Mouse (Mus musculus): Measurements from ENCODE around the gene Cmtm4. TPM values are rescaled to one million over a fixed set of nuclear protein-coding genes. Genes with fewer than 3 reads are reported as not detected.

Gene Cmtm4
- polyA plus RNA-seq, 1 experiment, result 32.4 TPM

- Histone ChIP-seq H3K27me3 (replicated peaks; ENCODE audit: control insufficient read depth, insufficient read depth, low read length) (no peaks in the 10 kb centered on the region), H3K36me3 (ENCODE audit: control insufficient read depth, insufficient read depth, low read length) (peaks cover 2% of the 10 kb centered on the region; the same call in 1 of the 2 replicates), H3K4me1 (ENCODE audit: control insufficient read depth, insufficient read depth, low read length) (no peaks in the 10 kb centered on the region), H3K4me3 (ENCODE audit: insufficient read depth, low read depth, low read length) (no peak overlapping the region), H3K27ac (ENCODE audit: insufficient read depth, low read depth, low read length) (no peak overlapping the region)
- WGBS, result 83% methylated on average over 7 of the region's 7 CpGs
- TF ChIP-seq POLR2A (IDR thresholded peaks at IDR 0.05; ENCODE audit: low read depth, low read length), result no peak
- no peak for TF ChIP-seq CTCF (conservative IDR thresholded peaks at IDR 0.05; ENCODE audit: insufficient read depth, insufficient read length, low read depth, low read length)
- no peak for DNase-seq
Observed at GRCm38 (mm10) chr8:104430230-104430629, 34.6 kb upstream of the Cmtm4 start.

GRCm38 (mm10) chr8:104427703-104428102 is 32.1 kb upstream of the Cmtm4 start:
- H3K4me1 ChIP-seq (ENCODE audit: control insufficient read depth, insufficient read depth, low read length), result no peaks in the 10 kb centered on the region
- TF ChIP-seq POLR2A (IDR thresholded peaks at IDR 0.05; ENCODE audit: low read depth, low read length), result no peak
- TF ChIP-seq CTCF (conservative IDR thresholded peaks at IDR 0.05; ENCODE audit: insufficient read depth, insufficient read length, low read depth, low read length), result no peak
- WGBS, result 91% methylated on average over 13 of the region's 13 CpGs
- no peak for DNase-seq
- H3K27me3 ChIP-seq (replicated peaks; ENCODE audit: control insufficient read depth, insufficient read depth, low read length), result no peaks in the 10 kb centered on the region
- peaks cover 4% of the 10 kb centered on the region for H3K36me3 ChIP-seq (ENCODE audit: control insufficient read depth, insufficient read depth, low read length)
- H3K27ac ChIP-seq (ENCODE audit: insufficient read depth, low read depth, low read length), result no peak overlapping the region
- no peak overlapping the region for H3K4me3 ChIP-seq (ENCODE audit: insufficient read depth, low read depth, low read length)

DNA sequence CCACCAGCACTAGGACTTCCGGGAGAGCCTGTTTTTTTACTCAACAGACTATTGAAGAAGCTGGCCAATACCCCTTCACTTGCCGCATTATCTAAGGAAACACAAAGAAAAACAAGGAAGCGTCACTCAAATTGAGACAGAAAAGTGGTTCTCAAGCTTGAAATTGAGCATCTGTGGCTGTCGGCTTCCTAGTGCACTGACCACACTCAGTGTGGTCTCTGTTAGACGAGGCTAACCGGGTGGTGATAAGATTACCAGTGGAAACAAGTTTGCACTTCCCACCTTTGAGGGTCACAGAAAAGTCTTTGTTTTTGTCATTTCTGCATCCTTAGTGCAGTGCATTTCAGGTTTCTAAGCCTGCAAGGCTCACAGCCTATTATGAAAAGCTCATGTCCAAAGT is 26.7 kb upstream of the Cmtm4 start:
- no peak overlapping the region for H3K27ac ChIP-seq (ENCODE audit: insufficient read depth, low read depth, low read length)
- H3K36me3 ChIP-seq (ENCODE audit: control insufficient read depth, insufficient read depth, low read length), result peaks cover 9% of the 10 kb centered on the region
- no peak for DNase-seq
- no peaks in the 10 kb centered on the region for H3K27me3 ChIP-seq (replicated peaks; ENCODE audit: control insufficient read depth, insufficient read depth, low read length)
- no peak overlapping the region for H3K4me3 ChIP-seq (ENCODE audit: insufficient read depth, low read depth, low read length)
- H3K4me1 ChIP-seq (ENCODE audit: control insufficient read depth, insufficient read depth, low read length), result no peaks in the 10 kb centered on the region
- 79% methylated on average over 6 of the region's 6 CpGs for whole genome bisulfite sequencing
- TF ChIP-seq CTCF (conservative IDR thresholded peaks at IDR 0.05; ENCODE audit: insufficient read depth, insufficient read length, low read depth, low read length) (no peak), POLR2A (IDR thresholded peaks at IDR 0.05; ENCODE audit: low read depth, low read length) (no peak)

- Histone ChIP-seq H3K4me3 (ENCODE audit: insufficient read depth, low read depth, low read length) (no peak overlapping the region), H3K27me3 (replicated peaks; ENCODE audit: control insufficient read depth, insufficient read depth, low read length) (no peaks in the 10 kb centered on the region), H3K4me1 (ENCODE audit: control insufficient read depth, insufficient read depth, low read length) (no peaks in the 10 kb centered on the region), H3K36me3 (ENCODE audit: control insufficient read depth, insufficient read depth, low read length) (peaks cover 1% of the 10 kb centered on the region; the same call in 1 of the 2 replicates), H3K27ac (ENCODE audit: insufficient read depth, low read depth, low read length) (no peak overlapping the region)
- DNase-seq, result no peak
- no peak for TF ChIP-seq CTCF (conservative IDR thresholded peaks at IDR 0.05; ENCODE audit: insufficient read depth, insufficient read length, low read depth, low read length)
- no peak for TF ChIP-seq POLR2A (IDR thresholded peaks at IDR 0.05; ENCODE audit: low read depth, low read length)
- 86% methylated on average over 6 of the region's 6 CpGs for WGBS
Observed at GRCm38 (mm10) chr8:104416022-104416421, 20.4 kb upstream of the Cmtm4 start.

DNA sequence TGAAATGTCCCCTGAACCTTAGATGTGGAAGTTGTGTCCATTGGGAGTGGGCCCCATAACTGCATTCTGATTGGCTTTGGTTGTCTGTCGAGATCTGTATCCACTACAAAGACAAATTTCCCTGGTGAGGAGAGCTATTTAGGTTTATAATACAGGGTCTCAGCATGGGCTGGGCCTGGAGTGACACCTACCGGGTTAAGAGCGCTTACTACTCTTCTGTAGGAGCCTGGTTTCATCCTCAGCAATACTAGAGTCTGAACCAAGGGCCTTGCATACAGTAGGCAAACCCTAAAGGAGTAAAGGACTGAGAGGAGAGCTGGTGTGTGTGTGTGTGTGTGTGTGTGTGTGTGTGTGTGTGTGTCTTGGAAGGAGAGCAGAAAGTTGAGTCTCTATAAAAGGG is 18.6 kb upstream of the Cmtm4 start:
- TF ChIP-seq CTCF (conservative IDR thresholded peaks at IDR 0.05; ENCODE audit: insufficient read depth, insufficient read length, low read depth, low read length), result 0 out of 2 replicates have a peak, but pooled peaks have one; percentile 19
- TF ChIP-seq POLR2A (IDR thresholded peaks at IDR 0.05; ENCODE audit: low read depth, low read length), result no peak
- whole genome bisulfite sequencing, result 55% methylated on average over 3 of the region's 3 CpGs
- DNase-seq, result no peak

GRCm38 (mm10) chr8:104413770-104414169 is 18.2 kb upstream of the Cmtm4 start:
- Histone ChIP-seq H3K27me3 (replicated peaks; ENCODE audit: control insufficient read depth, insufficient read depth, low read length) (no peaks in the 10 kb centered on the region), H3K4me1 (ENCODE audit: control insufficient read depth, insufficient read depth, low read length) (no peaks in the 10 kb centered on the region), H3K36me3 (ENCODE audit: control insufficient read depth, insufficient read depth, low read length) (no peaks in the 10 kb centered on the region), H3K4me3 (ENCODE audit: insufficient read depth, low read depth, low read length) (no peak overlapping the region), H3K27ac (ENCODE audit: insufficient read depth, low read depth, low read length) (no peak overlapping the region)
- DNase-seq, result no peak
- 59% methylated on average over 4 of the region's 4 CpGs for WGBS
- TF ChIP-seq POLR2A (IDR thresholded peaks at IDR 0.05; ENCODE audit: low read depth, low read length) (no peak), CTCF (conservative IDR thresholded peaks at IDR 0.05; ENCODE audit: insufficient read depth, insufficient read length, low read depth, low read length) (no peak)

More for the DNA sequence above, 18.6 kb upstream of the Cmtm4 start:
- H3K36me3 ChIP-seq (ENCODE audit: control insufficient read depth, insufficient read depth, low read length), result no peaks in the 10 kb centered on the region
- H3K4me1 ChIP-seq (ENCODE audit: control insufficient read depth, insufficient read depth, low read length), result no peaks in the 10 kb centered on the region
- no peak overlapping the region for H3K27ac ChIP-seq (ENCODE audit: insufficient read depth, low read depth, low read length)
- no peak overlapping the region for H3K4me3 ChIP-seq (ENCODE audit: insufficient read depth, low read depth, low read length)
- H3K27me3 ChIP-seq (replicated peaks; ENCODE audit: control insufficient read depth, insufficient read depth, low read length), result no peaks in the 10 kb centered on the region

DNA sequence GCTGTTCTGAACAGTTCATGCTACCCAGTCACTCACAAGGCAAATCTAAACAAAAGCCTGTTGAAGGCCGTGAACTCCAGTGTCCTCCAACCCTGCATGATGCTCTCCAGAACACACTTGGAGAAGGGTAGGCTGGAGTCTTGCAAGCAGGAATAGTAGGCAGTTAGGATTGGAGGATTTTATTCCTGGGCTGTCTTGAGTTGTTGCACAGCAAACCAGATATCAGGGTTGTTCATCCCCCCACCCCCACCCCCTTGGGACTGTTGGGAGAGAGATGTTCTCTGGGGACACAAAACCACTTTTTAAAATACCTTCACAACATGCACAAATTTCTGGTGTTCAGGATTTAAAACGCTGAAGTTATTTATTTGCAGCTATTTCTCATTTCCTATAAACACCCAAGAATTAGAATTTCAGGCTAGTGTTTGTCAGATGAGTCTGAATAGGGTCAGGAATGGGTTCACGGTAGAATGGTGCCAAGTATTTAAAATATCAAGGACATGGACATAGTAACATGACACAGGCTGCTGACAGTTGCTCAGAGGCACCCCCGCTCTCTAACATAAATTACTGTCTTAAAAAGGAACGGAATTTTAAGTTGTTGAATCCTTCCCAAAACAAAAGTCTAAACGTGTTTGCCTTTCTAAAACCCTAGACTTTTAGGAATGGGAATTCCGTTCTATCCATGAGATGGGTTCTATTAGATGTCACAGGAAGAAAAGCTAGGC is 17.4 kb upstream of the Cmtm4 start:
- no peak for TF ChIP-seq POLR2A (IDR thresholded peaks at IDR 0.05; ENCODE audit: low read depth, low read length)
- no peak for TF ChIP-seq CTCF (conservative IDR thresholded peaks at IDR 0.05; ENCODE audit: insufficient read depth, insufficient read length, low read depth, low read length)
- H3K36me3 ChIP-seq (ENCODE audit: control insufficient read depth, insufficient read depth, low read length), result no peaks in the 10 kb centered on the region
- no peaks in the 10 kb centered on the region for H3K4me1 ChIP-seq (ENCODE audit: control insufficient read depth, insufficient read depth, low read length)
- no peak overlapping the region for H3K4me3 ChIP-seq (ENCODE audit: insufficient read depth, low read depth, low read length)
- no peak overlapping the region for H3K27ac ChIP-seq (ENCODE audit: insufficient read depth, low read depth, low read length)
- WGBS, result 38% methylated on average over 7 of the region's 7 CpGs
- peak; percentile 35 for DNase-seq
- H3K27me3 ChIP-seq (replicated peaks; ENCODE audit: control insufficient read depth, insufficient read depth, low read length), result no peaks in the 10 kb centered on the region
